Mouse (Mus musculus): ENCODE results near the gene Bcs1l. TPM values are rescaled to one million over a fixed set of nuclear protein-coding genes. Genes with fewer than 3 reads are reported as not detected.

The Bcs1l gene
- polyA plus RNA-seq (2016; fragmentation: Nextera tagmentation; extraction: Ambion mirVana), result 15.3 and 16.8 TPM in 2 replicates

DNA sequence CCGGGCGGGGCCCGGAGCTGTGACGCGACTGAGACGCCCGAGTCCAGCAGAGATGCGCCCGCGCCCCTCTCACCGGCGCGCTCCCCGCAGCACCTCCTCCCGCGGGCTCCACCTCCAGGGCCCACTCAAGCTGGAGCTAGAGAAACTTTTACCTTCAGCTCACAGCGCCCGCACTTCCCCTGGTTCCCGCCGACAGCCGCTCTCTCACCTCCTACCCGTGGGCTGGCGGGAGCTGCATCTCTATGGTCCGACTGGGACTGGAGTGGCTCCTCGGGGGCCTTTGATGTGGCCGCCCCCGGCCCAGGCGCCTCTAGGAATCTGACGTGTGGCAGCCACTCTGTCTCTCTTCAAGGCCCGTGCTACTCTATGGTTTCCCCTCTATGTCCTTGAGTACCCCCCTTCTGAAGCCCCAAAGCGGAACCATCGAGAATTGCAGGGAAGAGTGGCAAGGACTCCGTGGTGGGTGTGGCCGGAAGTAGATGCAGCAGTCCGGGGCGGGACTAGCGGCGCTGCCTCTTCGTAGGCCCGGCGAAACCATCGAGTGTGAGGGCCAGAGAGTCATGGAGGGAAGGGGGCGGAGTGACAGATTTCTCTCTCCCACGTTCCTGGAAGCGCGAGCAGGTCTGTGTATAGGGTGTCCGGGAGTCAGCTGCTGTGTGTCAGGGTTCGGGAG, at the start of gene Bcs1l, which contains the start of gene Zfp142:
TSS of gene Bcs1l (plus strand) at position 517 of the 673 bp plus-strand sequence.
TSS of gene Zfp142 (minus strand) at position 474 of the 673 bp plus-strand sequence.
- no peaks in the 10 kb centered on the region for H3K9me3 ChIP-seq (replicated peaks)
- H3K4me3 ChIP-seq, result peak within 1 kb of the TSS; percentile 66
- WGBS, result under 1% methylated on average over 47 of the region's 48 CpGs
- no peaks in the 10 kb centered on the region for H3K27me3 ChIP-seq
- peaks cover 26% of the 10 kb centered on the region for H3K4me1 ChIP-seq
- peaks cover 34% of the 10 kb centered on the region for H3K36me3 ChIP-seq
- peak within 1 kb of the TSS; percentile 85 for H3K27ac ChIP-seq
- peak within 1 kb of the TSS; percentile 83 for H3K9ac ChIP-seq
- ATAC-seq (ENCODE audit: low FRiP score), result peak; percentile 99
- H3K4me2 ChIP-seq (replicated peaks), result peak within 1 kb of the TSS; percentile 95

DNA sequence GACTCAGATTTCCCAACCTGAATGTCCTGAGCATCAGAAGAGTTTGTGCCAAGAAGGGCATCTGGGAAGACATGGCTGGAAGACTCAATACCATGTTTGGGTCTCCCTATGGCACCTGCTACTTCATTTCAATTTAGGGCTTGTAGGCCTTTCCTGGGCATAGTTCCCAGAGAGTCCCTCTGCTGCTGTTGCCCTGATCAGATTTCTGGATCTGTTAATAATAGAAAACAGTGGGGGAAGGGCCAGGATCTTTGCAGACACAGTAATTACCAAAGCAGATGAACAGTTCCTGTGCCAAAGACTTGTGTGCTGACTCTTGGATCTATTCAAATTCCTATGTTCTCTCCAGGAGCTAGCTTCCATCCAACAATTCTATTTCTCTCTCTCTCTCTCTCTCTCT, 49.4 kb upstream of the Bcs1l start:
- Histone ChIP-seq H3K4me3 (no peak overlapping the region), H3K27ac (no peak overlapping the region), H3K4me1 (peaks cover 9% of the 10 kb centered on the region), H3K4me2 (replicated peaks) (no peak overlapping the region), H3K36me3 (no peaks in the 10 kb centered on the region), H3K9ac (no peak overlapping the region), H3K9me3 (replicated peaks) (no peaks in the 10 kb centered on the region), H3K27me3 (no peaks in the 10 kb centered on the region)
- no peak for ATAC-seq (ENCODE audit: low FRiP score)

DNA sequence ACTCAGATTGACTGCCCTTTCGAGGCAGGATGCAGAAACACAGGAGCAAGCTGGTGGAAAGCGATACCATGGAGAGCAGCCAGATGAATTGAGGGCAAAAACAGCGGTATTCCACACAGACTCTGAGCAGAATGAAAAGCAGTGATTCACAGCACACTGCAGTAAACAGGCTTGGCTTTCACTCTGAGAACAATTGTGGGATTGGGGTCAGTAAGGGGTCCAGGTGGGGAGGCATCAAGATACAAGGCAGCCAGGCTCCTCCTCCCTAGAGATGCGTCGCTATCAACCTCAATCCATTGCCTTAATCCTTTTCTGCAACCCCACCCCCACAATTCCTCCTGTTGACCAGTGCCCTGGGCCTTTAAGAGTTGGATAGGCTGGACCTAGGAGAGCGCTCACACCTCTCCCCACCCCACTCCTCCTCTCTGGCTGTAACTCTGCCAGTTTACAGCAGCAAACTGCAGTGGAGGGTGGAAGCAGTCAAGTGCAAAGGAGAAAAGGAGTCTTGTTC, 45.6 kb upstream of the Bcs1l start, which contains the start of gene Plcd4:
TSS of gene Plcd4 (plus strand) at position 438 of the 511 bp plus-strand sequence.
- no peak within 1 kb of the TSS for H3K27ac ChIP-seq
- H3K4me3 ChIP-seq, result no peak within 1 kb of the TSS
- H3K4me1 ChIP-seq, result peaks cover 9% of the 10 kb centered on the region
- no peaks in the 10 kb centered on the region for H3K27me3 ChIP-seq
- WGBS, result 4% methylated on average over 6 of the region's 6 CpGs
- H3K9me3 ChIP-seq (replicated peaks), result no peaks in the 10 kb centered on the region
- ATAC-seq (ENCODE audit: low FRiP score), result 0 out of 2 replicates have a peak, but pooled peaks have one; percentile 35
- H3K9ac ChIP-seq, result no peak within 1 kb of the TSS
- peak within 1 kb of the TSS; percentile 36 for H3K4me2 ChIP-seq (replicated peaks)
- H3K36me3 ChIP-seq, result no peaks in the 10 kb centered on the region

DNA sequence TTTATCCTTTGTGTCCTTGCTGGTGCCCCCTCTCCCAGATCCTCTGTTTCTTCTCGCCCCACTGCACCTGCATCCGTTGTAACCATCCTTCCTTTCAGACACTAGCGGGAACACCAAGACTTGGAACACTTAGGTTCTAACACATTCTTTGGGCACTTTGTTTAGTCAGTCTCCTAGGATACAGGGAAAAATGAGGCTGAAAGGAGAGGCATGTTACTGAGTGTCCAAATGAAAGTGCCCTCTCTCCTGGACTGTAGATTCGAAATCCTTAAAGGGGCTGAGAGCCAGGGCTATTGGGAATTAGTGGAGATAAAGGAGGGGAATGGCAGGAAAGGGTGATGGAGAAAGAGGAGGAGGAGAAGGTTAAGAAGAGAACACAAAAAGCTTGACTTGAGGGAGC, 43.9 kb upstream of the Bcs1l start, which contains the start of gene Usp37:
TSS of gene Usp37 (minus strand) at position 101 of the 400 bp plus-strand sequence.
- Histone ChIP-seq H3K27ac (no peak within 1 kb of the TSS), H3K27me3 (no peaks in the 10 kb centered on the region), H3K9me3 (replicated peaks) (no peaks in the 10 kb centered on the region), H3K36me3 (no peaks in the 10 kb centered on the region), H3K9ac (no peak within 1 kb of the TSS), H3K4me2 (replicated peaks) (no peak within 1 kb of the TSS), H3K4me3 (no peak within 1 kb of the TSS), H3K4me1 (peaks cover 9% of the 10 kb centered on the region)
- WGBS, result 46% methylated on average over 4 of the region's 4 CpGs
- ATAC-seq (ENCODE audit: low FRiP score), result no peak

DNA sequence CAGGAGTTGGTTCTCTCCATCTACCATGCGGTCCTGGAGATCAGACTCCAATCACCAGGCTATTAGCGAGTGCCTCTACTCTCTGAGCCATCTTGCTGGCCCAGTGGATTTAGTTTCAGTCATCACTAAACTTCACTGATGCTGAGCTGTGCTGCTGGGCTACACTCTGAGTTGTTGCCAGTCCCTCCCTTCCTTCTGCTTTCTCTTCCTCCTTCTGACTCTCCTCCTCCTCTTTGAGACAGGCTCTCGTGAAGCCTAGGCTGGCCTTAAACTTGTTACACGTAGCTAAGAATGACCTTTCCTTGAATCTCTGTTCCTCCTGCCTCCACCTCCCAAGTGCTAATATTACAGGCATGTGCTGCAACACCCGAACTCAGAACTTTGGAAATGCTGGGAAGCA, 29.0 kb upstream of the Bcs1l start:
- 88% methylated on average over 5 of the region's 5 CpGs for WGBS
- Histone ChIP-seq H3K36me3 (peaks cover 6% of the 10 kb centered on the region; the same call in 1 of the 2 replicates), H3K9me3 (replicated peaks) (no peaks in the 10 kb centered on the region), H3K4me2 (replicated peaks) (no peak overlapping the region), H3K4me3 (no peak overlapping the region), H3K4me1 (no peaks in the 10 kb centered on the region), H3K27me3 (no peaks in the 10 kb centered on the region), H3K9ac (no peak overlapping the region), H3K27ac (no peak overlapping the region)
- ATAC-seq (ENCODE audit: low FRiP score), result no peak

DNA sequence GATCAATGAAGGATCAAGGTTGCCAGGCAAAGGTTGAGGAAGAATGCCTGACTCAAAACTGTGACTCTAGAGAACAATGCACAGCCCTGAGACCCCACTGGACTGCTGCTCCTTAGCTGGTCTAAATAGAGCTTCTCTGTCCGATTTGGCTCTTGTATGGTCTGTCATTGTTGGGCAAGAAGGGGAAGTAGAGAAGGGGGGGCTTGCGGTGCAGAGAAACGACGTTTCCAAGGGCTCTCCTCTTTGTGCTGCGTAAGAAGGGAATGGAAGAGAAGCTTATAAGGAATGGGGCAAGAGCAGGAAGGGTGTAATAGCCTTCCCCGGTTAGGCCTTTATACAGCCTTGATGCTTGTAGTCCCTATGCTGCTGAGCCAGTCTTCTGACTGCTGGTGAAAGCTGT, 22.3 kb upstream of the Bcs1l start:
- Histone ChIP-seq H3K9ac (no peak overlapping the region), H3K27ac (no peak overlapping the region), H3K9me3 (replicated peaks) (no peaks in the 10 kb centered on the region), H3K4me3 (no peak overlapping the region), H3K4me2 (replicated peaks) (no peak overlapping the region), H3K36me3 (peaks cover 68% of the 10 kb centered on the region), H3K27me3 (no peaks in the 10 kb centered on the region), H3K4me1 (no peaks in the 10 kb centered on the region)
- ATAC-seq (ENCODE audit: low FRiP score), result no peak
- 69% methylated on average over 6 of the region's 6 CpGs for whole genome bisulfite sequencing

DNA sequence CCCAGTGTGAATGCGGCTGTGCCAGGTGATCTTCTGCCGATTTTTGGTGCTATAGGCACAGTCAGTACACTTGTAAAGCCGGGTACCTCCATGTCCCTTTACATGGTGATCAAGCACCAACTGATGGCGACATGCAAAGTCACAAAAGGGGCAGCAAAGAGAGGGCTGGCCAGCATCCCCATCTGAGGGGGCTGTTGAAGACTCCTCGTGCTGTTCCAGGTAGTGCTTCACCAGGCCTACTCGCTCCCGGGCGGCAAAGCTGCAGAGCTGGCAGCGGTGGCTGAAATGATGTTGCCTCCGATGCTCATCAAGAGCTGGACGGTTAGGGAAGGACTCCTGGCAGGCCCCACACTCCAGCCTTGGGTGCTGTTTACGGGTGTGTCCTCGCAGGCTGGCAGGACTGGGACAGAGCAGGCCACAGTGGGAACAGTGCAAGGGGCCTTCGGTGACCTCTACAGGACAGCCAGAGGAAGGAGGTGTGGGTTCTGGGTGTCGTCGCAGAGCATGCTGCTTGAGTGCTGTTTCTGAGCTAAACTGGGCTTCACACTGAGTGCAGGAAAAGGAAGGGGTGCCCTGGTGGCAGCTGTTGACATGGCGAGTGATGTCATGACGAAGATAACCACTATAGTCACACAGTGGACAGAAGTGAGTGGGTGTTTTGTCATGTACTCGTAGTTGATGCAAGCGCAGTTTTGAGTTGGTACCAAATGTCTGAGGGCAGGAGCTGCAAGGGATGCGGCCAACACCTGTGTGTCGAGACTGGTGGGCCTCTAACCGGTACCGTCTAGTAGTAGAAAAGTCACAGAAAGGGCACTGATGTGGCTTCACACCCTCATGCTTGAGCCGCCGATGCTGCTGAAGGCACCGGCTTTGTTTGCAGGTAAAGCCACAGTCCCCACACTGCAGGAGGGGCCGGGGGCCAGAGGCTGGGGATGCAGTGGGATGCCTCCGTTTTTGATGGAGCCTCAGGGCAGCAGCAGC, 18.1 kb upstream of the Bcs1l start:
- H3K9ac ChIP-seq, result no peak overlapping the region
- no peak for ATAC-seq (ENCODE audit: low FRiP score)
- no peak overlapping the region for H3K4me2 ChIP-seq (replicated peaks)
- no peaks in the 10 kb centered on the region for H3K9me3 ChIP-seq (replicated peaks)
- no peak overlapping the region for H3K4me3 ChIP-seq
- WGBS, result 93% methylated on average over 29 of the region's 29 CpGs
- H3K36me3 ChIP-seq, result peaks cover 83% of the 10 kb centered on the region
- H3K27me3 ChIP-seq, result no peaks in the 10 kb centered on the region
- no peaks in the 10 kb centered on the region for H3K4me1 ChIP-seq
- no peak overlapping the region for H3K27ac ChIP-seq

DNA sequence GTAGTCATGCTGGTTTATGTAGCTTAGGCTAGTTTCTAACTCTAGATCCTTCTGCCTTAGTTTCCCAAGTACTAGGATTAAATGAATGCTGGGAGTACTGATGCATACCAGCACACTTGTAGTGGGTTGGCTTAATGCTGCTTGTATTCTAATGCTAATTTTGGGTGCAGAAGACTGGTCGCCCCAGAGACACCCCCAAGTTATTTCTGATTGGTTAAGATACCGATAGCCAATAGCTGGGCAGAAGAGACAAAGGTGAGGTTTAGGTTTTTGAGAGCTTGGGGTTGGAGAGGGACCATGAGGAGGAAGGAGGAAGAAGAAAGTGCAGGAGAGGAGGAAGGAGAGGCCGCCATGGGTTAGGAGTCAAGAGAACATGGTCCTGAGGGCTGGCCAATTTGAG, 5.5 kb upstream of the Bcs1l start:
- Histone ChIP-seq H3K4me2 (replicated peaks) (no peak overlapping the region), H3K27me3 (no peaks in the 10 kb centered on the region), H3K27ac (no peak overlapping the region), H3K9ac (no peak overlapping the region), H3K4me3 (no peak overlapping the region), H3K4me1 (peaks cover 17% of the 10 kb centered on the region), H3K36me3 (peaks cover 39% of the 10 kb centered on the region), H3K9me3 (replicated peaks) (no peaks in the 10 kb centered on the region)
- 81% methylated on average over 3 of the region's 3 CpGs for WGBS
- no peak for ATAC-seq (ENCODE audit: low FRiP score)

DNA sequence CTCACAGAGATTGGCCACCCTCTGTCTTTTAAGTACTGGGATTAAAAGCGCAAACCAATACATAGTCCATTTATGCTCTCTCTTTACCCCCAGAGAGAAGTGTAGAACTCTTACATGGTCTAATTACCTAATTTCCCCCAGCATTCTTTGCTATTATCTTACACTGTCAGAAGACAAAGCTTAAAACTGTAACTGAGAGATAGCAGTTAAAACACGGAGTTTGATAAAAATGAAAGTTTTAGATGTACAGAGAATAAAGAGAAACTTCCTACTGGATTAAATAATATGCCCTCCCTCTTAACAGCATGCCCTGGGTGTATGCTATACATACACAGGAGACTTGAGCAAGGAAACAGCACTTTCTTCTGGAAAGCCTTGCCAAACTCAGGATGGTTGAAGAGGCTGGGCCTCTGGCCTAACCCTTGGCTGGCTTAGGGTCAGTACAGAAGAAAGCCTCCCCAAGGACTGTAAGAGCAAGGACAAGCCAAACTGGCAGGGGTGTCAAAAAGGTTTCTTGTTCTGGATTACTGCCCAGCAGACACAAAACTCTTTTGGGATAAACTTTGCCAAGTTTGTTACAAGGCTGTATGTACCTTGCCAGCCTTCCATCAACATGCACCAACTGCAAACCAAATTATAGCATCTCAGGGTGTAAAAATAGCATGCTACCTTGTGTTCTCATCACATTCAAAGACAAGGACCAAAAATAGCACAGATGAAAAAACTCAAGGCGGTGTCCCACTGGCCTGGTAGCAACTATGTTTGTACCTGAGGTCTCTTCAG, 3.3 kb upstream of the Bcs1l start:
- Histone ChIP-seq H3K9me3 (replicated peaks) (no peaks in the 10 kb centered on the region), H3K9ac (no peak overlapping the region), H3K36me3 (peaks cover 19% of the 10 kb centered on the region), H3K27me3 (no peaks in the 10 kb centered on the region), H3K4me2 (replicated peaks) (no peak overlapping the region), H3K27ac (no peak overlapping the region), H3K4me3 (no peak overlapping the region), H3K4me1 (peaks cover 26% of the 10 kb centered on the region)
- ATAC-seq (ENCODE audit: low FRiP score), result no peak
- WGBS, result 98% methylated on average over 3 of the region's 3 CpGs

DNA sequence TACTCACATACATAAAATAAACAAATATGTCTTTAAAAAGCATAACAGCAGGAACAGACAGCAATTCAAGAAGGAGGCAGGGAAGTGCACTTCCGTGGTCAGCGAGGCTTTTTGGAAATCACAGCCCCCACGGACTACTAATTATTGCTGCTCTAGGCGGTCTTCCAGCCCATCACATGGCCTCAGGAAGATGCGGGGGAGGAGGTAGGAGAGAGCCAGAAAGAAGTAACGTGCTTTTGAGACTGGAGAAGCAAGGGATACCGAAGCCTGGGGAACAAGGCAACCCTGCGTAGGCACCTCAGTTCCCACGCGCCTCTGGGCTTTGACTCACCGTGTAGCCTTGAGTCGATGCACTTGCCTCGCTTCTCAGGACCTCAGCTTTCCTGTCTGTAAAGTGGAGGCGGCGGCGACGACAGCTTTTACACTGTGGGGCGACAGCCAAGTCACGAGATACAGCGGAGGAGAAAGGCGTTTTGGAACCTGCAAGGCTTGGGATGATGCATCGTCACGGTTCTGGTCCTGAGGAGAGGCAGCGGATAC, 786 bp upstream of the Bcs1l start:
- Histone ChIP-seq H3K27ac (peak overlapping the region; percentile 85), H3K9me3 (replicated peaks) (no peaks in the 10 kb centered on the region), H3K36me3 (peaks cover 36% of the 10 kb centered on the region), H3K4me1 (peaks cover 26% of the 10 kb centered on the region), H3K27me3 (no peaks in the 10 kb centered on the region), H3K4me3 (peak overlapping the region; percentile 66), H3K9ac (peak overlapping the region; percentile 83), H3K4me2 (replicated peaks) (peak overlapping the region; percentile 95)
- 0% methylated on average over 24 of the region's 24 CpGs for WGBS
- ATAC-seq (ENCODE audit: low FRiP score), result no peak; the same call in 1 of the 2 replicates

DNA sequence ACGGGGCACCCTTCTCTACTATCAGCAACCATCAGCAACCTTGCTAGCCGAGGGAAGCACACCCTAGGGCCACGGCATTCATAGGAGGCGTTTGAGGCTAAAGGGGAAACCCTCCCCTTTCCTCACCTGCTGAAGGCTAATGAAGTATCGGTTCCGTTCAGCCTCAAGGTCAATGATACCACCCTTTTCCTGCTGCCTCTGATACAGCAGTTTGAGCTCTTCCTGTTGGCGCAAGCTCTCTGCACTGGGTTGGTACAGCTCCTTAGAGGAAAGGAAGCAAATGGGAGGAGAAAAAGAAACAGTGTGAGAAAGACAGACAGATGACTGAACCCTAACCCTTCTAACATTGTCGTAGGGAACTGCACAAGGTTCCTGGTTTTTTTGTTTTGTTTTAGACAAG, 6.3 kb downstream of the Bcs1l start:
- no peak overlapping the region for H3K4me2 ChIP-seq (replicated peaks)
- H3K27me3 ChIP-seq, result no peaks in the 10 kb centered on the region
- WGBS, result 88% methylated on average over 8 of the region's 8 CpGs
- no peak overlapping the region for H3K4me3 ChIP-seq
- no peak overlapping the region for H3K9ac ChIP-seq
- H3K36me3 ChIP-seq, result peaks cover 80% of the 10 kb centered on the region
- H3K27ac ChIP-seq, result no peak overlapping the region
- no peaks in the 10 kb centered on the region for H3K9me3 ChIP-seq (replicated peaks)
- ATAC-seq (ENCODE audit: low FRiP score), result no peak
- H3K4me1 ChIP-seq, result 0 out of 2 replicates have a peak, but pooled peaks cover under 1% of the 10 kb centered on the region

Data from hindbrain, embryonic 12.5 days (tissue).